Mouse (Mus musculus) CD4-positive, CD25-positive, alpha-beta regulatory T cell, adult 2 months (primary cell): ENCODE measurements around the gene Gm10354.
"Not testable (repeated sequence)": the region's sequence is repeated elsewhere in the genome, so short reads cannot be mapped to it uniquely, and the experiment has no call there.

ENCODE experiments used
- DNase-seq: peaks from one replicate; pipeline ENCODE4 v3.0.0-alpha.2; 2012; ENCODE audit warnings: low read depth, low spot score

The Gm10354 gene

GRCm38 (mm10) chr5:14978835-14979234 is at the start of gene Gm10354:
Gene Gm10354, minus strand, starts transcription at chr5:14978935.
- not testable (repeated sequence) for DNase-seq

- DNase-seq, result not testable (repeated sequence)
Measured at GRCm38 (mm10) chr5:15024316-15024715, 45.6 kb upstream of the Gm10354 start.

GRCm38 (mm10) chr5:15020067-15020466 is 41.3 kb upstream of the Gm10354 start:
- DNase-seq, result not testable (repeated sequence)

- DNase-seq, result not testable (repeated sequence)
Measured at GRCm38 (mm10) chr5:15010639-15011582, 32.2 kb upstream of the Gm10354 start.

- DNase-seq, result not testable (repeated sequence)
Measured at GRCm38 (mm10) chr5:15006907-15007306, 28.2 kb upstream of the Gm10354 start.

- DNase-seq, result not testable (repeated sequence)
Measured at GRCm38 (mm10) chr5:15006288-15006687, 27.6 kb upstream of the Gm10354 start.

GRCm38 (mm10) chr5:15005584-15005983 is 26.8 kb upstream of the Gm10354 start:
- not testable (repeated sequence) for DNase-seq

GRCm38 (mm10) chr5:15004569-15005562 is 26.1 kb upstream of the Gm10354 start:
- DNase-seq, result not testable (repeated sequence)

- DNase-seq, result not testable (repeated sequence)
Measured at GRCm38 (mm10) chr5:14998077-14998476, 19.3 kb upstream of the Gm10354 start.

- not testable (repeated sequence) for DNase-seq
Measured at GRCm38 (mm10) chr5:14997556-14997955, 18.8 kb upstream of the Gm10354 start.

- not testable (repeated sequence) for DNase-seq
Measured at GRCm38 (mm10) chr5:14996670-14997249, 18.0 kb upstream of the Gm10354 start.

GRCm38 (mm10) chr5:14994124-14994523 is 15.4 kb upstream of the Gm10354 start:
- not testable (repeated sequence) for DNase-seq

- DNase-seq, result not testable (repeated sequence)
Measured at GRCm38 (mm10) chr5:14990375-14991158, 11.8 kb upstream of the Gm10354 start.

GRCm38 (mm10) chr5:14986649-14987387 is 8.1 kb upstream of the Gm10354 start:
- not testable (repeated sequence) for DNase-seq

GRCm38 (mm10) chr5:14977368-14977767 is 1.4 kb downstream of the Gm10354 start:
- DNase-seq, result not testable (repeated sequence)

- not testable (repeated sequence) for DNase-seq
Measured at GRCm38 (mm10) chr5:14975294-14975693, 3.4 kb downstream of the Gm10354 start.

GRCm38 (mm10) chr5:14972841-14973240 is 5.9 kb downstream of the Gm10354 start:
- not testable (repeated sequence) for DNase-seq

- not testable (repeated sequence) for DNase-seq
Measured at GRCm38 (mm10) chr5:14963821-14964220, 14.9 kb downstream of the Gm10354 start.

GRCm38 (mm10) chr5:14961502-14961901 is 17.2 kb downstream of the Gm10354 start:
- not testable (repeated sequence) for DNase-seq
